Mouse (Mus musculus): ENCODE measurements around the gene Pea15a. TPM values are rescaled to one million over a fixed set of nuclear protein-coding genes. Genes with fewer than 3 reads are reported as not detected.
A peak's percentile ranks its signal among the peaks of the same experiment; 100 is the strongest.
"Not testable (repeated sequence)": the region's sequence is repeated elsewhere in the genome, so short reads cannot be mapped to it uniquely, and the experiment has no call there.

Gene Pea15a
- polyA plus RNA-seq (2014; fragmentation: Nextera tagmentation; extraction: Ambion mirVana), result 433 and 436 TPM in 2 replicates

DNA sequence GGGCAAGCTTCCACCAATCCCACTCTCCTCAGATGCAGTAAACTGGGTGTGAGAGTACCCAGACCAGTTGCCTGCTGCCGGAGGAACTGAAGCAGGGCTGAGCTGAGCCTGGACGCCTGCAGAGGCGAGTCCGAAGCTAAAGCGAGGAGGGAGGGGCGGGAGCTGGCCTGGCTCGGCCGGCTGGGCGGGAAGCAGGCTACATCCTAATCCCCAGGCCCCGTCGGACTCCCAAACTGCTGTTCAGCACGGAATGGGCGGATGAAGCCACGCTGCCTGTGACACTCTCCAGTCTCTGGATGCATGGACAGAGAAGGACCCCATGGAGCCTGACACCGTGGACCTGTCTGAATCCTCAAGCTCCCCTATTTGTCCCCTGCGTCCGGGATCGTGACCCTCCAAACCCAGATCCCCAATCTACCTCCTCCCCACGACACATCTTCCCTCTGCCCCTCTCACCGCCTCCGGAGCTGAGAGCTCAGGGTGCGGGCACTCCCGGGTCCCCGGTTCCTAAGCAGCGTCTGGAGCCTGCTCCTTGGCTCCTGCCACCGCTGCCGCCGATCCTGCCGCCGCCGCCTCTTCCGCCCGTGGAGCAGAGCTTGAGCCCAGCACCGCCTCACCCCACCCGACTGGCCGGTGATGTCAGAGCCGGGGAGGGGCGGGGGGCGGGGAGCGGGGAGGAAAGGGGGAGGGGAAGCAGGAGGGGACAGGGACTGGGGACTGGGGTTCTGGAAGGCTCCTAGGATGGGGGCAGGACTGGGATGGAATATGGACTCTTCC lies at the start of gene Pea15a:
Gene Pea15a, minus strand, starts transcription at position 664 of the 777 bp plus-strand sequence.
- WGBS, result under 1% methylated on average over 38 of the region's 40 CpGs
- Histone ChIP-seq H3K36me3 (ENCODE audit: control insufficient read depth, insufficient read depth, low read length) (0 out of 2 replicates have a peak, but pooled peaks cover 6% of the 10 kb centered on the region), H3K9me3 (replicated peaks; ENCODE audit: control insufficient read depth, low read length) (no peaks in the 10 kb centered on the region), H3K4me3 (ENCODE audit: low read depth, low read length) (peak within 1 kb of the TSS; percentile 71), H3K9ac (ENCODE audit: low read length) (peak within 1 kb of the TSS; percentile 92), H3K4me1 (ENCODE audit: control insufficient read depth, insufficient read depth, low read length) (peaks cover 47% of the 10 kb centered on the region), H3K4me2 (ENCODE audit: low read length) (peak within 1 kb of the TSS; percentile 79), H3K27me3 (replicated peaks; ENCODE audit: control insufficient read depth, insufficient read depth, low read length) (no peaks in the 10 kb centered on the region), H3K27ac (ENCODE audit: low read depth, low read length) (peak within 1 kb of the TSS; percentile 99)
- DNase-seq (ENCODE audit: low spot score), result peak; percentile 84
- ATAC-seq, result peak; percentile 73

GRCm38 (mm10) chr1:172247679-172248078 lies 41.1 kb upstream of the Pea15a start:
- Histone ChIP-seq H3K9ac (ENCODE audit: low read length) (no peak overlapping the region), H3K9me3 (replicated peaks; ENCODE audit: control insufficient read depth, low read length) (no peaks in the 10 kb centered on the region), H3K4me1 (ENCODE audit: control insufficient read depth, insufficient read depth, low read length) (peaks cover 8% of the 10 kb centered on the region; the same call in 1 of the 2 replicates), H3K4me3 (ENCODE audit: low read depth, low read length) (no peak overlapping the region), H3K27me3 (replicated peaks; ENCODE audit: control insufficient read depth, insufficient read depth, low read length) (no peaks in the 10 kb centered on the region), H3K27ac (ENCODE audit: low read depth, low read length) (no peak overlapping the region), H3K36me3 (ENCODE audit: control insufficient read depth, insufficient read depth, low read length) (no peaks in the 10 kb centered on the region), H3K4me2 (ENCODE audit: low read length) (no peak overlapping the region)
- ATAC-seq (peak; percentile 74), DNase-seq (ENCODE audit: low spot score) (peak; percentile 61)
- 42% methylated on average over 2 of the region's 2 CpGs for WGBS

DNA sequence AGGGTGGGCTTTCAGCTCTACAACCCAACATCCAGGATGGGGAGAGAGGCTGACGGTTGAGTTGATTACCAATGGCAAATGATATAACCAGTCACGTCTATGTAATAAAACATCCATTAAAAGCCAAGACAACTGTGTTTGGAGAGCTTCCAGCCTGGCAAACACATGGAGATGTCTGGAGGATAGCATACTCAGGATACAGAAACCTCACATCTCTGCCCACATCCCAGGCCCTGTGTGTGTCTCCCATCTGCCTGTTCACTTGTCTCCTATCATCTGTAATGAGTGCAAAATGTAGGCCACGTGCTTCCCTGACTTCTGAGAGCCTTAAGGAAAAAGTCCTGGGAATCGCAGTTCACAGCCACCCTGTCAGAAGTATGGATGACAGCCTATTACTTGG lies 40.6 kb upstream of the Pea15a start:
- no peak overlapping the region for H3K27ac ChIP-seq (ENCODE audit: low read depth, low read length)
- no peaks in the 10 kb centered on the region for H3K27me3 ChIP-seq (replicated peaks; ENCODE audit: control insufficient read depth, insufficient read depth, low read length)
- ATAC-seq, result no peak
- no peak overlapping the region for H3K4me3 ChIP-seq (ENCODE audit: low read depth, low read length)
- H3K9ac ChIP-seq (ENCODE audit: low read length), result no peak overlapping the region
- no peaks in the 10 kb centered on the region for H3K9me3 ChIP-seq (replicated peaks; ENCODE audit: control insufficient read depth, low read length)
- H3K4me2 ChIP-seq (ENCODE audit: low read length), result no peak overlapping the region
- WGBS, result 62% methylated on average over 4 of the region's 4 CpGs
- no peak for DNase-seq (ENCODE audit: low spot score)
- no peaks in the 10 kb centered on the region for H3K36me3 ChIP-seq (ENCODE audit: control insufficient read depth, insufficient read depth, low read length)
- peaks cover 8% of the 10 kb centered on the region; the same call in 1 of the 2 replicates for H3K4me1 ChIP-seq (ENCODE audit: control insufficient read depth, insufficient read depth, low read length)

GRCm38 (mm10) chr1:172244645-172245044 lies 38.0 kb upstream of the Pea15a start:
- not testable (repeated sequence) for H3K27ac ChIP-seq (ENCODE audit: low read depth, low read length); H3K36me3 ChIP-seq (ENCODE audit: control insufficient read depth, insufficient read depth, low read length); DNase-seq (ENCODE audit: low spot score); ATAC-seq; H3K27me3 ChIP-seq (replicated peaks; ENCODE audit: control insufficient read depth, insufficient read depth, low read length); H3K9me3 ChIP-seq (replicated peaks; ENCODE audit: control insufficient read depth, low read length); H3K9ac ChIP-seq (ENCODE audit: low read length); H3K4me3 ChIP-seq (ENCODE audit: low read depth, low read length)
- Histone ChIP-seq H3K4me2 (ENCODE audit: low read length) (peak overlapping the region; percentile 20; the same call in 1 of the 2 replicates), H3K4me1 (ENCODE audit: control insufficient read depth, insufficient read depth, low read length) (peaks cover 12% of the 10 kb centered on the region; the same call in 1 of the 2 replicates)
- 56% methylated on average over 23 of the region's 23 CpGs for WGBS

DNA sequence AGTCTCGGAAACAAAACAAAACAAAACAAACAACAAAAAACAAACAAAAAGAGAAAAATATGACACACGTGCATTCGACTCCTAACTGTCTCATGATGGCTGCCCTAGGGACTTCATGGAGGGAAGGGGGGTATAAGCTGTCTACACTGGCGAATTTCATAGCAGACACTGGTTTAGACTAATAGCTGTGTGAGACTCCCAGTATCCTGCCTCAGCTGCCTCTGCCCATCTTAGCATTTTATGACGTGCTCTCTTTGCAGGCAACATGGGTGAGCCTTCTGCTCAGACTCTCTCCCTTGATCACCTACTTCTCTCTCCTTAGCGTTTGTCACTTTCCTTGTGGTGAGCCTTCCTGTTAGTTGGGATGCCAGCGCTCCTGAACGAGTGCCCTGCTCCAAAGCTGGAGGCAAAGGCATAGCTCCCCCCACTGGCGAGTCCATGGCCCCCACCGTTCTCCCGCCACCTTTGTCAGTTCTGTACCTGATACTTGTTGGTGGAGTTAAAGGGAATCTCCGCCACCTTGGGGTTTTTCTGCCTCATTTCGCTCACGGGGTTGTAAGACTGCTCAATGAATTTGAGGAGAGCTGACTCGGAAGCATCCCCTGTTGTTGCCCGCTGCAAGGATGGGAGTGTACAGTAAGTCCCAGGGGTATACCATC lies 37.1 kb upstream of the Pea15a start:
- no peaks in the 10 kb centered on the region for H3K27me3 ChIP-seq (replicated peaks; ENCODE audit: control insufficient read depth, insufficient read depth, low read length)
- H3K9me3 ChIP-seq (replicated peaks; ENCODE audit: control insufficient read depth, low read length), result no peaks in the 10 kb centered on the region
- no peak overlapping the region for H3K27ac ChIP-seq (ENCODE audit: low read depth, low read length)
- H3K9ac ChIP-seq (ENCODE audit: low read length), result 0 out of 2 replicates have a peak overlapping the region, but pooled peaks have one; percentile 5
- no peak for ATAC-seq
- H3K4me1 ChIP-seq (ENCODE audit: control insufficient read depth, insufficient read depth, low read length), result peaks cover 12% of the 10 kb centered on the region; the same call in 1 of the 2 replicates
- peak overlapping the region; percentile 20; the same call in 1 of the 2 replicates for H3K4me2 ChIP-seq (ENCODE audit: low read length)
- WGBS, result 31% methylated on average over 16 of the region's 16 CpGs
- H3K4me3 ChIP-seq (ENCODE audit: low read depth, low read length), result no peak overlapping the region
- no peak for DNase-seq (ENCODE audit: low spot score)
- no peaks in the 10 kb centered on the region for H3K36me3 ChIP-seq (ENCODE audit: control insufficient read depth, insufficient read depth, low read length)

GRCm38 (mm10) chr1:172242401-172242800 lies 35.8 kb upstream of the Pea15a start:
- peaks cover 12% of the 10 kb centered on the region; the same call in 1 of the 2 replicates for H3K4me1 ChIP-seq (ENCODE audit: control insufficient read depth, insufficient read depth, low read length)
- DNase-seq (ENCODE audit: low spot score) (peak; percentile 85), ATAC-seq (peak; percentile 93)
- H3K9me3 ChIP-seq (replicated peaks; ENCODE audit: control insufficient read depth, low read length), result no peaks in the 10 kb centered on the region
- no peak overlapping the region for H3K4me3 ChIP-seq (ENCODE audit: low read depth, low read length)
- H3K27me3 ChIP-seq (replicated peaks; ENCODE audit: control insufficient read depth, insufficient read depth, low read length), result no peaks in the 10 kb centered on the region
- 9% methylated on average over 2 of the region's 2 CpGs for WGBS
- H3K36me3 ChIP-seq (ENCODE audit: control insufficient read depth, insufficient read depth, low read length), result no peaks in the 10 kb centered on the region
- H3K9ac ChIP-seq (ENCODE audit: low read length), result no peak overlapping the region
- peak overlapping the region; percentile 50; the same call in 1 of the 2 replicates for H3K27ac ChIP-seq (ENCODE audit: low read depth, low read length)
- H3K4me2 ChIP-seq (ENCODE audit: low read length), result no peak overlapping the region

- Histone ChIP-seq H3K4me2 (ENCODE audit: low read length) (no peak overlapping the region), H3K27ac (ENCODE audit: low read depth, low read length) (0 out of 2 replicates have a peak overlapping the region, but pooled peaks have one; percentile 50), H3K4me3 (ENCODE audit: low read depth, low read length) (no peak overlapping the region), H3K4me1 (ENCODE audit: control insufficient read depth, insufficient read depth, low read length) (peaks cover 12% of the 10 kb centered on the region; the same call in 1 of the 2 replicates), H3K9ac (ENCODE audit: low read length) (no peak overlapping the region), H3K9me3 (replicated peaks; ENCODE audit: control insufficient read depth, low read length) (no peaks in the 10 kb centered on the region), H3K36me3 (ENCODE audit: control insufficient read depth, insufficient read depth, low read length) (no peaks in the 10 kb centered on the region), H3K27me3 (replicated peaks; ENCODE audit: control insufficient read depth, insufficient read depth, low read length) (no peaks in the 10 kb centered on the region)
- 33% methylated on average over 6 of the region's 6 CpGs for WGBS
- DNase-seq (ENCODE audit: low spot score) (no peak), ATAC-seq (no peak)
Observed at GRCm38 (mm10) chr1:172240945-172241708, 34.5 kb upstream of the Pea15a start.

GRCm38 (mm10) chr1:172229215-172229614 lies 22.6 kb upstream of the Pea15a start:
- ATAC-seq, result no peak
- WGBS, result 84% methylated on average over 1 of the region's 1 CpGs
- no peaks in the 10 kb centered on the region for H3K4me1 ChIP-seq (ENCODE audit: control insufficient read depth, insufficient read depth, low read length)

More at GRCm38 (mm10) chr1:172229215-172229614, 22.6 kb upstream of the Pea15a start:
- no peak overlapping the region for H3K4me3 ChIP-seq (ENCODE audit: low read depth, low read length)
- no peak for DNase-seq (ENCODE audit: low spot score)
- H3K27ac ChIP-seq (ENCODE audit: low read depth, low read length), result no peak overlapping the region
- no peaks in the 10 kb centered on the region for H3K9me3 ChIP-seq (replicated peaks; ENCODE audit: control insufficient read depth, low read length)
- no peak overlapping the region for H3K9ac ChIP-seq (ENCODE audit: low read length)
- H3K36me3 ChIP-seq (ENCODE audit: control insufficient read depth, insufficient read depth, low read length), result no peaks in the 10 kb centered on the region
- no peaks in the 10 kb centered on the region for H3K27me3 ChIP-seq (replicated peaks; ENCODE audit: control insufficient read depth, insufficient read depth, low read length)
- H3K4me2 ChIP-seq (ENCODE audit: low read length), result no peak overlapping the region

All from forebrain, embryonic 14.5 days (tissue).